Mouse (Mus musculus): ENCODE measurements around the gene Qtrt2.

- no peak for TF ChIP-seq CTCF (IDR thresholded peaks at IDR 0.05; ENCODE audit: low read depth, low read length)
- no peak for TF ChIP-seq TAL1 (conservative IDR thresholded peaks at IDR 0.05; ENCODE audit: low read depth, low read length)
- TF ChIP-seq GATA1 (IDR thresholded peaks at IDR 0.05; ENCODE audit: borderline replicate concordance, low read length): no peak
- TF ChIP-seq POLR2AphosphoS5 (IDR thresholded peaks at IDR 0.05; ENCODE audit: insufficient replicate concordance, low read depth, low read length): no peak
These were observed 31.4 kb upstream of the Qtrt2 start for GRCm38 (mm10) chr16:43958038-43958437.

All from G1E (cell line).